Mouse (Mus musculus) urinary bladder, postnatal 4 days (tissue): ENCODE data around the gene Lbr.

ENCODE experiments used
- DNase-seq, 2 experiments: peaks; one replicate each; pipeline ENCODE4 v3.0.0; 2021 to 2022; ENCODE audit warnings: low spot score in 2 of 2

Gene Lbr

GRCm38 (mm10) chr1:181842781-181843180, at the start of gene Lbr:
Gene Lbr (minus strand): TSS chr1:181843046.
- DNase-seq = no peak

- DNase-seq = no peak
These were observed 46.8 kb upstream of the Lbr start for GRCm38 (mm10) chr1:181889670-181890069.

- peak; percentile 84 to 88 for DNase-seq
These were observed 46.0 kb upstream of the Lbr start for GRCm38 (mm10) chr1:181888801-181889200.

- peak in 1 of 2 experiments; percentile 45 for DNase-seq
These were observed 38.7 kb upstream of the Lbr start for GRCm38 (mm10) chr1:181881532-181881931.

GRCm38 (mm10) chr1:181880752-181881325, 38.0 kb upstream of the Lbr start:
- no peak for DNase-seq

- no peak for DNase-seq
These were observed 35.6 kb upstream of the Lbr start for GRCm38 (mm10) chr1:181878436-181878835.

GRCm38 (mm10) chr1:181877088-181877487, 34.2 kb upstream of the Lbr start:
- DNase-seq = peak in 1 of 2 experiments; percentile 57

- DNase-seq = peak in 1 of 2 experiments; percentile 55
These were observed 33.8 kb upstream of the Lbr start for GRCm38 (mm10) chr1:181876656-181877055.

- DNase-seq = no peak
These were observed 30.5 kb upstream of the Lbr start for GRCm38 (mm10) chr1:181873086-181873920.

GRCm38 (mm10) chr1:181872639-181873038, 29.8 kb upstream of the Lbr start:
- no peak for DNase-seq

- peak in 1 of 2 experiments; percentile 22 for DNase-seq
These were observed 23.8 kb upstream of the Lbr start for GRCm38 (mm10) chr1:181866429-181867280.

- peak in 1 of 2 experiments; percentile 36 for DNase-seq
These were observed 23.0 kb upstream of the Lbr start for GRCm38 (mm10) chr1:181865863-181866216.

- DNase-seq = no peak
These were observed 22.4 kb upstream of the Lbr start for GRCm38 (mm10) chr1:181864971-181865862.

- no peak for DNase-seq
These were observed 20.6 kb upstream of the Lbr start for GRCm38 (mm10) chr1:181863431-181863830.

- no peak for DNase-seq
These were observed 20.0 kb upstream of the Lbr start for GRCm38 (mm10) chr1:181862676-181863374.

- DNase-seq = no peak
These were observed 18.5 kb upstream of the Lbr start for GRCm38 (mm10) chr1:181861181-181861902.

- DNase-seq = peak; percentile 62 to 71
These were observed 17.8 kb upstream of the Lbr start for GRCm38 (mm10) chr1:181860659-181861058.

- no peak for DNase-seq
These were observed 13.5 kb upstream of the Lbr start for GRCm38 (mm10) chr1:181856329-181856728.

GRCm38 (mm10) chr1:181854829-181855228, 12.0 kb upstream of the Lbr start:
- DNase-seq = no peak
